Mouse (Mus musculus): ENCODE results near the gene Anks1b. TPM values are rescaled to one million over a fixed set of nuclear protein-coding genes. Genes with fewer than 3 reads are reported as not detected.
A peak's percentile ranks its signal among the peaks of the same experiment; 100 is the strongest.

Gene Anks1b
- polyA plus RNA-seq, 1 experiment from 2014 or later, result 13.0 TPM

GRCm38 (mm10) chr10:90493436-90493835, 620.1 kb downstream of the Anks1b start:
- Histone ChIP-seq H3K27me3 (ENCODE audit: control insufficient read depth, insufficient read depth, low read length) (no peaks in the 10 kb centered on the region), H3K4me3 (ENCODE audit: low read depth, low read length) (no peak overlapping the region), H3K36me3 (ENCODE audit: control insufficient read depth, insufficient read depth, low read length) (no peaks in the 10 kb centered on the region), H3K9me3 (ENCODE audit: control insufficient read depth, low read length) (no peaks in the 10 kb centered on the region), H3K4me1 (replicated peaks; ENCODE audit: control insufficient read depth, insufficient read depth, low read length) (peaks cover 2% of the 10 kb centered on the region; the same call in 1 of the 2 replicates), H3K27ac (ENCODE audit: low read depth, low read length) (no peak overlapping the region), H3K9ac (ENCODE audit: low read depth, low read length) (no peak overlapping the region), H3K4me2 (replicated peaks; ENCODE audit: low read depth, low read length) (no peak overlapping the region)
- DNase-seq (ENCODE audit: low spot score) (no peak), ATAC-seq (ENCODE audit: low FRiP score) (no peak)
- 87% methylated on average over 7 of the region's 7 CpGs for WGBS

GRCm38 (mm10) chr10:90493996-90494642, 620.8 kb downstream of the Anks1b start:
- Histone ChIP-seq H3K4me1 (replicated peaks; ENCODE audit: control insufficient read depth, insufficient read depth, low read length) (peaks cover 2% of the 10 kb centered on the region; the same call in 1 of the 2 replicates), H3K27me3 (ENCODE audit: control insufficient read depth, insufficient read depth, low read length) (no peaks in the 10 kb centered on the region), H3K4me3 (ENCODE audit: low read depth, low read length) (no peak overlapping the region), H3K4me2 (replicated peaks; ENCODE audit: low read depth, low read length) (no peak overlapping the region), H3K9ac (ENCODE audit: low read depth, low read length) (no peak overlapping the region), H3K9me3 (ENCODE audit: control insufficient read depth, low read length) (no peaks in the 10 kb centered on the region), H3K36me3 (ENCODE audit: control insufficient read depth, insufficient read depth, low read length) (no peaks in the 10 kb centered on the region), H3K27ac (ENCODE audit: low read depth, low read length) (no peak overlapping the region)
- DNase-seq (ENCODE audit: low spot score), result no peak
- 73% methylated on average over 3 of the region's 3 CpGs for WGBS
- no peak for ATAC-seq (ENCODE audit: low FRiP score)

- ATAC-seq (ENCODE audit: low FRiP score) (peak; percentile 40; the same call in 1 of the 2 replicates), DNase-seq (ENCODE audit: low spot score) (peak; percentile 22)
- Histone ChIP-seq H3K27ac (ENCODE audit: low read depth, low read length) (no peak overlapping the region), H3K27me3 (ENCODE audit: control insufficient read depth, insufficient read depth, low read length) (no peaks in the 10 kb centered on the region), H3K4me3 (ENCODE audit: low read depth, low read length) (no peak overlapping the region), H3K4me2 (replicated peaks; ENCODE audit: low read depth, low read length) (no peak overlapping the region), H3K9me3 (ENCODE audit: control insufficient read depth, low read length) (no peaks in the 10 kb centered on the region), H3K9ac (ENCODE audit: low read depth, low read length) (no peak overlapping the region), H3K36me3 (ENCODE audit: control insufficient read depth, insufficient read depth, low read length) (no peaks in the 10 kb centered on the region), H3K4me1 (replicated peaks; ENCODE audit: control insufficient read depth, insufficient read depth, low read length) (peaks cover 2% of the 10 kb centered on the region; the same call in 1 of the 2 replicates)
- WGBS, result 64% methylated on average over 4 of the region's 4 CpGs
Measured at GRCm38 (mm10) chr10:90494981-90495516, 621.7 kb downstream of the Anks1b start.

DNA sequence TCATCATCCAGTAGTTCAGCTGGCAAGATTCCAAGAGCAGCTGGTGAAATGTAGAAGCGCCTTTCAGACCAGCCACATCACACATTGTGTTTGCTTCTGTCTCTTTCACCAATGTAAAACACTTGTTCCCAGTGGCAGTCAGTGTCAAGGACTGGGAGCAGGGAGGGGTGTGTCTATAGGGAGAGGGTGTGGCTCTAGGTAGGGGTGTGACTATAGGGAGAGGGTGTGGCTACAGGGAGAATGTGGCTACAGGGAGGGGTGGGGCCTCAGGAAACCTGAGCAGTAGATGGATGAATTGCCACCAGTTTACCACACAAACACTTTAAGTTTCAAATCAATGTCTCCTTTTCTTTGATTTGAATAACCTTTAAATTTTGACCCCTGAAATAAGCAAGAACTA, 634.3 kb downstream of the Anks1b start:
- H3K9me3 ChIP-seq (ENCODE audit: control insufficient read depth, low read length), result no peaks in the 10 kb centered on the region
- H3K4me2 ChIP-seq (replicated peaks; ENCODE audit: low read depth, low read length), result no peak overlapping the region
- DNase-seq (ENCODE audit: low spot score) (no peak), ATAC-seq (ENCODE audit: low FRiP score) (no peak)
- no peaks in the 10 kb centered on the region for H3K27me3 ChIP-seq (ENCODE audit: control insufficient read depth, insufficient read depth, low read length)
- no peak overlapping the region for H3K27ac ChIP-seq (ENCODE audit: low read depth, low read length)
- H3K4me3 ChIP-seq (ENCODE audit: low read depth, low read length), result no peak overlapping the region
- WGBS, result 58% methylated on average over 1 of the region's 1 CpGs
- H3K4me1 ChIP-seq (replicated peaks; ENCODE audit: control insufficient read depth, insufficient read depth, low read length), result no peaks in the 10 kb centered on the region
- no peaks in the 10 kb centered on the region for H3K36me3 ChIP-seq (ENCODE audit: control insufficient read depth, insufficient read depth, low read length)
- H3K9ac ChIP-seq (ENCODE audit: low read depth, low read length), result no peak overlapping the region

DNA sequence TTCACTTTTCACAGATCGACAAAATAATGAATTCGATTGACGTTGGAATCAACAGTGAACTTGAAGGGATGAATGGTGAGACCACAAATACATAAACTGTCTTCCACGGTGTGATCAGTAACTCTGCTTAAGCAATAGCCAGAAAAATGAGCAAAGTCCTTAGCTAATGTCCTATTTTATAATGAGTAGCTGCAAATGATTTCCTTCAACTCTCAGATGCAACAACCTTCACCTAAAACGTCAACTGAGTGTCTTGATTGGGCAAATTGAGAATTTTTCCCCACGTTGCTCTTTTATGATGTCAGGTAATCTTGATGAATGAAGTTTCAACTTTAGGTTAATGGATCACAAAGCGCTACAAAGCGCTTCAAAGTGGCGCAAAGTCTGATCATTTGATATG, 639.5 kb downstream of the Anks1b start:
- no peak overlapping the region for H3K4me3 ChIP-seq (ENCODE audit: low read depth, low read length)
- H3K4me1 ChIP-seq (replicated peaks; ENCODE audit: control insufficient read depth, insufficient read depth, low read length), result no peaks in the 10 kb centered on the region
- H3K27me3 ChIP-seq (ENCODE audit: control insufficient read depth, insufficient read depth, low read length), result no peaks in the 10 kb centered on the region
- no peak overlapping the region for H3K4me2 ChIP-seq (replicated peaks; ENCODE audit: low read depth, low read length)
- ATAC-seq (ENCODE audit: low FRiP score) (no peak), DNase-seq (ENCODE audit: low spot score) (no peak)
- no peaks in the 10 kb centered on the region for H3K9me3 ChIP-seq (ENCODE audit: control insufficient read depth, low read length)
- no peaks in the 10 kb centered on the region for H3K36me3 ChIP-seq (ENCODE audit: control insufficient read depth, insufficient read depth, low read length)
- H3K27ac ChIP-seq (ENCODE audit: low read depth, low read length), result no peak overlapping the region
- H3K9ac ChIP-seq (ENCODE audit: low read depth, low read length), result no peak overlapping the region
- WGBS, result 89% methylated on average over 9 of the region's 9 CpGs

GRCm38 (mm10) chr10:90531813-90532212, 658.5 kb downstream of the Anks1b start:
- ATAC-seq (ENCODE audit: low FRiP score), result peak; percentile 80
- Histone ChIP-seq H3K4me1 (replicated peaks; ENCODE audit: control insufficient read depth, insufficient read depth, low read length) (no peaks in the 10 kb centered on the region), H3K9me3 (ENCODE audit: control insufficient read depth, low read length) (no peaks in the 10 kb centered on the region), H3K27ac (ENCODE audit: low read depth, low read length) (no peak overlapping the region), H3K36me3 (ENCODE audit: control insufficient read depth, insufficient read depth, low read length) (no peaks in the 10 kb centered on the region), H3K9ac (ENCODE audit: low read depth, low read length) (no peak overlapping the region), H3K27me3 (ENCODE audit: control insufficient read depth, insufficient read depth, low read length) (no peaks in the 10 kb centered on the region), H3K4me3 (ENCODE audit: low read depth, low read length) (no peak overlapping the region), H3K4me2 (replicated peaks; ENCODE audit: low read depth, low read length) (no peak overlapping the region)
- DNase-seq (ENCODE audit: low spot score), result peak; percentile 43
- 22% methylated on average over 1 of the region's 1 CpGs for WGBS

DNA sequence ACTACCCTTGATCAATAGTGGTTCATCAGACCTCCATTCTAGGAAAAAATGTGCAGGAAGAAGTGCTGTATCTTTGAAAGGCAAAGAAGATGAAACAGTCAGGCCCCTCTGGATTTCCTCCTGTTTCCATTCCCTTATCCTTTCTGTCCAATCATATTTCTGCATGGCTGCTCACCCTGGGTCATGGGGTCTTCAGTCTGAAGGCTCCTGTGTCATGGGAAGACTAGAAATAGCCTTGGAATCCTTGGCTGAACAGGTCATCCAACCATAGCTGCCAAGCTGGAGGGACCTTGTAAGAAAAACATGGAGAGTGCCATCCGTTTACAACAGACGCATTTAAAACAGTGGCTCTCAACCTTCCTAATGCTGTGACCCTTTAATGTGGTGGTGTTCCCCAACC, 662.1 kb downstream of the Anks1b start:
- no peaks in the 10 kb centered on the region for H3K27me3 ChIP-seq (ENCODE audit: control insufficient read depth, insufficient read depth, low read length)
- ATAC-seq (ENCODE audit: low FRiP score) (no peak), DNase-seq (ENCODE audit: low spot score) (no peak)
- no peak overlapping the region for H3K27ac ChIP-seq (ENCODE audit: low read depth, low read length)
- no peaks in the 10 kb centered on the region for H3K9me3 ChIP-seq (ENCODE audit: control insufficient read depth, low read length)
- H3K9ac ChIP-seq (ENCODE audit: low read depth, low read length), result no peak overlapping the region
- no peak overlapping the region for H3K4me3 ChIP-seq (ENCODE audit: low read depth, low read length)
- WGBS, result 92% methylated on average over 2 of the region's 2 CpGs
- no peak overlapping the region for H3K4me2 ChIP-seq (replicated peaks; ENCODE audit: low read depth, low read length)
- no peaks in the 10 kb centered on the region for H3K4me1 ChIP-seq (replicated peaks; ENCODE audit: control insufficient read depth, insufficient read depth, low read length)
- no peaks in the 10 kb centered on the region for H3K36me3 ChIP-seq (ENCODE audit: control insufficient read depth, insufficient read depth, low read length)

- H3K4me2 ChIP-seq (replicated peaks; ENCODE audit: low read depth, low read length), result no peak overlapping the region
- DNase-seq (ENCODE audit: low spot score), result no peak
- H3K36me3 ChIP-seq (ENCODE audit: control insufficient read depth, insufficient read depth, low read length), result no peaks in the 10 kb centered on the region
- no peak overlapping the region for H3K4me3 ChIP-seq (ENCODE audit: low read depth, low read length)
- no peak overlapping the region for H3K27ac ChIP-seq (ENCODE audit: low read depth, low read length)
- 44% methylated on average over 3 of the region's 3 CpGs for WGBS
- H3K27me3 ChIP-seq (ENCODE audit: control insufficient read depth, insufficient read depth, low read length), result no peaks in the 10 kb centered on the region
- no peaks in the 10 kb centered on the region for H3K4me1 ChIP-seq (replicated peaks; ENCODE audit: control insufficient read depth, insufficient read depth, low read length)
- no peak overlapping the region for H3K9ac ChIP-seq (ENCODE audit: low read depth, low read length)
- H3K9me3 ChIP-seq (ENCODE audit: control insufficient read depth, low read length), result no peaks in the 10 kb centered on the region
- ATAC-seq (ENCODE audit: low FRiP score), result no peak
Measured at GRCm38 (mm10) chr10:90546635-90547034, 673.3 kb downstream of the Anks1b start.

- Histone ChIP-seq H3K27ac (ENCODE audit: low read depth, low read length) (no peak overlapping the region), H3K4me3 (ENCODE audit: low read depth, low read length) (no peak overlapping the region), H3K4me1 (replicated peaks; ENCODE audit: control insufficient read depth, insufficient read depth, low read length) (no peaks in the 10 kb centered on the region), H3K27me3 (ENCODE audit: control insufficient read depth, insufficient read depth, low read length) (no peaks in the 10 kb centered on the region), H3K36me3 (ENCODE audit: control insufficient read depth, insufficient read depth, low read length) (no peaks in the 10 kb centered on the region), H3K9me3 (ENCODE audit: control insufficient read depth, low read length) (no peaks in the 10 kb centered on the region), H3K9ac (ENCODE audit: low read depth, low read length) (no peak overlapping the region), H3K4me2 (replicated peaks; ENCODE audit: low read depth, low read length) (no peak overlapping the region)
- 67% methylated on average over 7 of the region's 7 CpGs for WGBS
- no peak for DNase-seq (ENCODE audit: low spot score)
- ATAC-seq (ENCODE audit: low FRiP score), result no peak
Measured at GRCm38 (mm10) chr10:90562906-90563305, 689.6 kb downstream of the Anks1b start.
